Mouse (Mus musculus): Measurements from ENCODE around the gene Osbpl7. TPM values are rescaled to one million over a fixed set of nuclear protein-coding genes. Genes with fewer than 3 reads are reported as not detected.
A peak's percentile ranks its signal among the peaks of the same experiment; 100 is the strongest.

Gene Osbpl7
- polyA plus RNA-seq, 1 experiment: 1.8 TPM

- H3K79me2 ChIP-seq (ENCODE audit: control insufficient read depth, insufficient read depth): no peaks in the 10 kb centered on the region
- no peak overlapping the region for H3K4me3 ChIP-seq (ENCODE audit: insufficient read depth, poor library complexity, severe bottlenecking)
- no peak overlapping the region for H3ac ChIP-seq (ENCODE audit: control insufficient read depth, insufficient read length, low read depth)
- H3K79me3 ChIP-seq (ENCODE audit: low read depth): no peaks in the 10 kb centered on the region
- TF ChIP-seq CEBPB (IDR thresholded peaks at IDR 0.05; ENCODE audit: low read depth): no peak
- no peak for TF ChIP-seq MYOG (IDR thresholded peaks at IDR 0.05; ENCODE audit: control insufficient read depth, extremely low read depth, insufficient read length)
- TF ChIP-seq MYOD1 (IDR thresholded peaks at IDR 0.05; ENCODE audit: control insufficient read depth, insufficient read length, low read depth): no peak
- TF ChIP-seq FOSL1 (IDR thresholded peaks at IDR 0.05; ENCODE audit: insufficient read depth, low read length, poor library complexity, severe bottlenecking): no peak
- TF ChIP-seq USF1 (IDR thresholded peaks at IDR 0.05; ENCODE audit: low read depth): no peak
- TF ChIP-seq CTCF (IDR thresholded peaks at IDR 0.05; ENCODE audit: control insufficient read depth, insufficient read depth, insufficient read length): no peak
- TF ChIP-seq MAX (IDR thresholded peaks at IDR 0.05): no peak
- no peaks in the 10 kb centered on the region for H3K36me3 ChIP-seq (ENCODE audit: control insufficient read depth, insufficient read depth)
- H3K27me3 ChIP-seq (ENCODE audit: control insufficient read depth, insufficient read depth, insufficient read length): peaks cover 43% of the 10 kb centered on the region
Observed at GRCm38 (mm10) chr11:97108976-97109375, 58.5 kb downstream of the Osbpl7 start.

- no peaks in the 10 kb centered on the region for H3K36me3 ChIP-seq (ENCODE audit: control insufficient read depth, insufficient read depth)
- peaks cover 59% of the 10 kb centered on the region for H3K27me3 ChIP-seq (ENCODE audit: control insufficient read depth, insufficient read depth, insufficient read length)
- H3K79me3 ChIP-seq (ENCODE audit: low read depth): no peaks in the 10 kb centered on the region
- no peak overlapping the region for H3ac ChIP-seq (ENCODE audit: control insufficient read depth, insufficient read length, low read depth)
- no peak overlapping the region for H3K4me3 ChIP-seq (ENCODE audit: insufficient read depth, poor library complexity, severe bottlenecking)
- H3K79me2 ChIP-seq (ENCODE audit: control insufficient read depth, insufficient read depth): no peaks in the 10 kb centered on the region
- no peak for TF ChIP-seq MAX (IDR thresholded peaks at IDR 0.05)
- TF ChIP-seq USF1 (IDR thresholded peaks at IDR 0.05; ENCODE audit: low read depth): no peak
- no peak for TF ChIP-seq CEBPB (IDR thresholded peaks at IDR 0.05; ENCODE audit: low read depth)
Observed at GRCm38 (mm10) chr11:97112519-97113125, 62.2 kb downstream of the Osbpl7 start.

DNA sequence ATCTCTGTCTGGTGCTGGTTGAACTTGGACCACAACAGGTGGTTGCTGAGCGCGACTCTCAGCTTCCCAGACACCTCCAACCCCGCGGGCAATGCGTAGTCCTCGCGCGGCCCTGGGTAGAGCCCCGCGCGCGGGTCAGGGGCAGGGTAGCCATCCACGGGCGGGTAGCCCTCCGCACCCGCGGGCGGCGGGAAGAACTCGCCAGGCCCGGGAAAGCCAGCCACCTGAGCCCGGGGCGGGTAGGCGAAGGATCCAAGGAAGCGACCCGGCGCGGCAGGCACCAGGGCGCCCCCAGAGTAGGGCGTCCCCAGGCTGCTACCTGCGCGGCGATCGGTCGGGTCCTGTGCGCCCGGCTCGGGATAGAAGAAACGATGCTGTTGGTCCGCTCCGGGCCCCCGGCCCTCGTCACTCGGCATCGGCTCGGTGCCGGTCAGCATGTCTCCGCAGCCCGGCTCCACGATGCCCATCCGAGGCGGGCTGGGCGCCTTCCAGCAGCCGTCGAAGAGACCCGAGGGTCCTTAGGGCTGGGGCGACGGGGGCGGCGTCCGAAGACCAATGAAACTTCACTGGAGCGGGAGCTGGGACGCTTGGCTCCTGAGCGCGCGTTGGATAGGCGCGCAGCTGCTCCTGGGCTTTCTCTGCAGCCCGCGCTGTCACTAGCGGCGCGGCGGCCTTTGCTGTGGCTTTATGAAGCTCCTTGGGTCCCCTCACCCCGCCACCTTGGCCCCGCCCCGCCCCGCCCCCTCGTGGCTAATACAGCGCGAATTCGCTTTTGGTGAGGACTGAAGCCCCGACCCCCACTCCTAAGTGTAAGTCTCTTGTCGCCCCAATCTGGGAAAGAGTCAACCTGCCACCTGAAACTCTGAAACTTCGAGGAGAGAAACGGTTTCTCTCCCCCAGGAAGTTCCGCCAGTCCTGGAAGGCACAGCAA lies 64.5 kb downstream of the Osbpl7 start, which contains the start of gene Tbx21:
TSS of gene Tbx21 (minus strand) at position 661 of the 931 bp plus-strand sequence.
- no peak within 1 kb of the TSS for H3K4me3 ChIP-seq (ENCODE audit: insufficient read depth, poor library complexity, severe bottlenecking)
- TF ChIP-seq FOSL1 (IDR thresholded peaks at IDR 0.05; ENCODE audit: insufficient read depth, low read length, poor library complexity, severe bottlenecking) (no peak), USF1 (IDR thresholded peaks at IDR 0.05; ENCODE audit: low read depth) (no peak), MYOD1 (IDR thresholded peaks at IDR 0.05; ENCODE audit: control insufficient read depth, insufficient read length, low read depth) (no peak), MYOG (IDR thresholded peaks at IDR 0.05; ENCODE audit: control insufficient read depth, extremely low read depth, insufficient read length) (no peak), CTCF (IDR thresholded peaks at IDR 0.05; ENCODE audit: control insufficient read depth, insufficient read depth, insufficient read length) (no peak), CEBPB (IDR thresholded peaks at IDR 0.05; ENCODE audit: low read depth) (no peak), MAX (IDR thresholded peaks at IDR 0.05) (no peak)
- H3K27me3 ChIP-seq (ENCODE audit: control insufficient read depth, insufficient read depth, insufficient read length): peaks cover 68% of the 10 kb centered on the region
- no peaks in the 10 kb centered on the region for H3K79me3 ChIP-seq (ENCODE audit: low read depth)
- H3ac ChIP-seq (ENCODE audit: control insufficient read depth, insufficient read length, low read depth): no peak within 1 kb of the TSS
- no peaks in the 10 kb centered on the region for H3K36me3 ChIP-seq (ENCODE audit: control insufficient read depth, insufficient read depth)
- no peaks in the 10 kb centered on the region for H3K79me2 ChIP-seq (ENCODE audit: control insufficient read depth, insufficient read depth)

- Histone ChIP-seq H3K36me3 (ENCODE audit: control insufficient read depth, insufficient read depth) (no peaks in the 10 kb centered on the region), H3K79me3 (ENCODE audit: low read depth) (no peaks in the 10 kb centered on the region), H3K79me2 (ENCODE audit: control insufficient read depth, insufficient read depth) (no peaks in the 10 kb centered on the region), H3ac (ENCODE audit: control insufficient read depth, insufficient read length, low read depth) (no peak overlapping the region), H3K4me3 (ENCODE audit: insufficient read depth, poor library complexity, severe bottlenecking) (no peak overlapping the region), H3K27me3 (ENCODE audit: control insufficient read depth, insufficient read depth, insufficient read length) (peaks cover 65% of the 10 kb centered on the region)
- TF ChIP-seq CEBPB (IDR thresholded peaks at IDR 0.05; ENCODE audit: low read depth) (no peak), MYOG (IDR thresholded peaks at IDR 0.05; ENCODE audit: control insufficient read depth, extremely low read depth, insufficient read length) (no peak), MYOD1 (IDR thresholded peaks at IDR 0.05; ENCODE audit: control insufficient read depth, insufficient read length, low read depth) (no peak), USF1 (IDR thresholded peaks at IDR 0.05; ENCODE audit: low read depth) (no peak), MAX (IDR thresholded peaks at IDR 0.05) (no peak), FOSL1 (IDR thresholded peaks at IDR 0.05; ENCODE audit: insufficient read depth, low read length, poor library complexity, severe bottlenecking) (no peak), CTCF (IDR thresholded peaks at IDR 0.05; ENCODE audit: control insufficient read depth, insufficient read depth, insufficient read length) (no peak)
Observed at GRCm38 (mm10) chr11:97115797-97116196, 65.4 kb downstream of the Osbpl7 start.

Small RNA genes lying within 50 kb of the gene (microRNA-seq; reads per million reads assigned to microRNA genes)
- gene Mir8103 (ENCODE audit: borderline microRNAs expressed): 1.5 reads per million, percentile 33 among the genes with 10 or more reads in this experiment

Other genes starting within 250 kb of the Osbpl7 start
- 89.3 TPM for gene Nfe2l1, start 220.7 kb upstream of the Osbpl7 start, polyA plus RNA-seq (2012; fragmentation: generic; extraction: Trizol)
- gene Copz2, start 200.8 kb upstream of the Osbpl7 start, polyA plus RNA-seq (2012; fragmentation: generic; extraction: Trizol): 29.0 TPM
- 33.1 TPM for gene Cdk5rap3, start 134.1 kb upstream of the Osbpl7 start, polyA plus RNA-seq (2012; fragmentation: generic; extraction: Trizol)
- 0.01 TPM for gene Prr15l, start 122.5 kb upstream of the Osbpl7 start, polyA plus RNA-seq (2012; fragmentation: generic; extraction: Trizol)
- gene Pnpo, start 106.6 kb upstream of the Osbpl7 start, polyA plus RNA-seq (2012; fragmentation: generic; extraction: Trizol): 8.5 TPM
- gene Sp2, start 67.7 kb upstream of the Osbpl7 start, polyA plus RNA-seq (2012; fragmentation: generic; extraction: Trizol): 13.9 TPM
- 5.5 TPM for gene Sp6, start 37.2 kb upstream of the Osbpl7 start, polyA plus RNA-seq (2012; fragmentation: generic; extraction: Trizol)
- gene Scrn2, start 20.7 kb upstream of the Osbpl7 start, polyA plus RNA-seq (2012; fragmentation: generic; extraction: Trizol): 21.1 TPM
- gene Lrrc46, start 9.2 kb upstream of the Osbpl7 start, polyA plus RNA-seq (2012; fragmentation: generic; extraction: Trizol): 1.0 TPM
- 77.5 TPM for gene Mrpl10, start 9.1 kb upstream of the Osbpl7 start, polyA plus RNA-seq (2012; fragmentation: generic; extraction: Trizol)
- not detected for gene Tbx21, start 64.7 kb downstream of the Osbpl7 start, polyA plus RNA-seq (2012; fragmentation: generic; extraction: Trizol)
- gene Tbkbp1, start 100.9 kb downstream of the Osbpl7 start, polyA plus RNA-seq (2012; fragmentation: generic; extraction: Trizol): 0.46 TPM
- 180 TPM for gene Kpnb1, start 137.3 kb downstream of the Osbpl7 start, polyA plus RNA-seq (2012; fragmentation: generic; extraction: Trizol)
- 37.8 TPM for gene Npepps, start 230.0 kb downstream of the Osbpl7 start, polyA plus RNA-seq (2012; fragmentation: generic; extraction: Trizol)